Mouse (Mus musculus) brain, embryonic 14.5 days (tissue): Measurements from ENCODE around the gene Acly.

Experiments used
- CTCF ChIP-seq: fragments of 200-500 bp; IDR thresholded peaks from 2 replicates; pipeline ENCODE4 v1.5.1; 2012; ENCODE audit warnings: inconsistent platforms, mild to moderate bottlenecking, moderate library complexity, borderline replicate concordance; ENCODE audit not compliant: insufficient read depth, insufficient read length; ENCODE audit errors: extremely low read depth
- POLR2A ChIP-seq: fragments of 200-500 bp; IDR thresholded peaks from 2 replicates; pipeline ENCODE4 v1.6.1; 2012; ENCODE audit warnings: mild to moderate bottlenecking, inconsistent platforms, borderline replicate concordance; ENCODE audit not compliant: poor library complexity, insufficient read depth, insufficient read length, severe bottlenecking; ENCODE audit errors: extremely low read depth

- TF ChIP-seq POLR2A: no peak
- no peak for TF ChIP-seq CTCF
Observed at GRCm38 (mm10) chr11:100515789-100516188, 12.0 kb downstream of the Acly start.
